Mouse (Mus musculus): Measurements from ENCODE around the gene Olfr1052.
"Not testable (repeated sequence)": the region's sequence is repeated elsewhere in the genome, so short reads cannot be mapped to it uniquely, and the experiment has no call there.

Gene Olfr1052

DNA sequence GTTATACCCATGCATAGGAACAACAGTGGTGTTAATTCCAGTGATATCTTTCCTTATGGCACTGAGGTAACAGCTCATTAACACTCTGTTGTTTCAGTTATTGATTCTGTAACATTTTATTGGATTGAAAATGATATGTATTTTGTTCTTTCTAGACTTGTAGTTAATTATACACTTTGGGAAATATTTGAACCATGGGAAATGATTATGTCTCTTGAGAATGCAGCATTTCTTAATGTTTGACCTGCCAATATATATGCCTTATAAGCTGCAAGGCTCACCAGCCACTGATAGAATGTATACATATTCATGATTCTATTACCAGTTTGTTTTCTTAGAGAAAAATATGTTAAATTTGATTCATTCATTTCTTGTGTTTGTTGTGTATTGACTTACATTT, at the start of gene Olfr1052:
Gene Olfr1052, plus strand, starts transcription at position 301 of the 400 bp plus-strand sequence.
- DNase-seq (ENCODE audit: low spot score in 2 of 2), result no peak

DNA sequence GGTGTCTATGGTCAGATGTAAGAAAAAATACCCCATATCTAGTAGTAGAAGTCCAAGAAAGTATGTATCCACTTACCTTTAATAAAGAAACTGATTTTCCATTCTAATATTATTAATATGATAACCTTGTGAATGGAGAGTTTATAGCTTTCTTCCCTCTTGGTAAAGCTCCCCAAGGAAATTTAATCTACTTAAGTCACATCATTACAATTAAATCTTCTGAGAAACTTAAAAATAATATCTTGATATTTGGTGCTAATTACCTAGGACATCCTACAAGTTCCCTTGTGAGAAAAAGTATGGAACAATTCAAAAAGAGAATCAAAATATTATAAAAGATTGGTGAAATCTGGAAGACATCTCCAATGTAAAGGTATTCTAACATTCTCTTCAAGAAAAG, 34.0 kb upstream of the Olfr1052 start, which contains the start of gene Olfr1049:
Gene Olfr1049, minus strand, starts transcription at position 101 of the 400 bp plus-strand sequence.
- not testable (repeated sequence) for DNase-seq (ENCODE audit: low spot score in 2 of 2)

- not testable (repeated sequence) for DNase-seq (ENCODE audit: low spot score in 2 of 2)
Observed at GRCm38 (mm10) chr2:86278988-86279387, 13.3 kb upstream of the Olfr1052 start, which contains the start of gene Olfr1051. Olfr1051 (minus strand) TSS chr2:86279088.

GRCm38 (mm10) chr2:86315184-86315583, 22.9 kb downstream of the Olfr1052 start, which contains the start of gene Olfr1053:
Olfr1053 (minus strand) TSS chr2:86315284.
- no peak for DNase-seq (ENCODE audit: low spot score in 2 of 2)

- no peak for DNase-seq (ENCODE audit: low spot score in 2 of 2)
Observed at GRCm38 (mm10) chr2:86335333-86335732, 43.1 kb downstream of the Olfr1052 start, which contains the start of gene Olfr1054. Olfr1054 (minus strand) TSS chr2:86335433.

Data from spleen, postnatal 14 days (tissue).